Mouse (Mus musculus): ENCODE results near the gene Rsc1a1.

- TF ChIP-seq POLR2A (IDR thresholded peaks at IDR 0.05; ENCODE audit: control insufficient read depth in 1 of 2, insufficient read depth in 1 of 2, low read depth in 1 of 2, low read length in 2 of 2, poor library complexity in 1 of 2) = no peak
- no peak for TF ChIP-seq E2F4 (IDR thresholded peaks at IDR 0.05; ENCODE audit: borderline replicate concordance, low read depth, low read length)
- TF ChIP-seq HCFC1 (IDR thresholded peaks at IDR 0.05; ENCODE audit: low read depth, low read length) = no peak
- TF ChIP-seq CTCF (IDR thresholded peaks at IDR 0.05 in 2 of 3, conservative IDR thresholded peaks at IDR 0.05 in 1 of 3; ENCODE audit: control insufficient read depth in 1 of 3, insufficient read depth in 1 of 3, low read depth in 2 of 3, low read length in 3 of 3, poor library complexity in 1 of 3, severe bottlenecking in 1 of 3) = no peak
- TF ChIP-seq EP300 (IDR thresholded peaks at IDR 0.05; ENCODE audit: low read depth in 1 of 2, low read length in 2 of 2) = no peak
- no peak for TF ChIP-seq BHLHE40 (IDR thresholded peaks at IDR 0.05; ENCODE audit: borderline replicate concordance, low read depth, low read length)
- no peak for TF ChIP-seq GATA1 (IDR thresholded peaks at IDR 0.05; ENCODE audit: low read depth, low read length)
- no peak for TF ChIP-seq USF2 (IDR thresholded peaks at IDR 0.05; ENCODE audit: borderline replicate concordance in 1 of 2, insufficient read depth in 1 of 2, low read depth in 1 of 2, low read length in 2 of 2)
- TF ChIP-seq KAT2A (conservative IDR thresholded peaks at IDR 0.05; ENCODE audit: low read depth, low read length) = no peak
- TF ChIP-seq ZC3H11A (IDR thresholded peaks at IDR 0.05; ENCODE audit: low read depth, low read length) = no peak
- no peak for TF ChIP-seq JUND (IDR thresholded peaks at IDR 0.05; ENCODE audit: low read depth, low read length)
- TF ChIP-seq MXI1 (IDR thresholded peaks at IDR 0.05; ENCODE audit: low read depth, low read length) = no peak
- no peak for TF ChIP-seq TAL1 (IDR thresholded peaks at IDR 0.05; ENCODE audit: low read length)
Measured at GRCm38 (mm10) chr4:141717633-141718032, 32.2 kb upstream of the Rsc1a1 start.
